Mouse (Mus musculus) kidney, adult 8-10 months (tissue): ENCODE data around the gene Sec22c.

ENCODE experiments used
- DNase-seq, 2 experiments: peaks; one replicate each; pipeline ENCODE4 v3.0.0; 2022

Sec22c gene

DNA sequence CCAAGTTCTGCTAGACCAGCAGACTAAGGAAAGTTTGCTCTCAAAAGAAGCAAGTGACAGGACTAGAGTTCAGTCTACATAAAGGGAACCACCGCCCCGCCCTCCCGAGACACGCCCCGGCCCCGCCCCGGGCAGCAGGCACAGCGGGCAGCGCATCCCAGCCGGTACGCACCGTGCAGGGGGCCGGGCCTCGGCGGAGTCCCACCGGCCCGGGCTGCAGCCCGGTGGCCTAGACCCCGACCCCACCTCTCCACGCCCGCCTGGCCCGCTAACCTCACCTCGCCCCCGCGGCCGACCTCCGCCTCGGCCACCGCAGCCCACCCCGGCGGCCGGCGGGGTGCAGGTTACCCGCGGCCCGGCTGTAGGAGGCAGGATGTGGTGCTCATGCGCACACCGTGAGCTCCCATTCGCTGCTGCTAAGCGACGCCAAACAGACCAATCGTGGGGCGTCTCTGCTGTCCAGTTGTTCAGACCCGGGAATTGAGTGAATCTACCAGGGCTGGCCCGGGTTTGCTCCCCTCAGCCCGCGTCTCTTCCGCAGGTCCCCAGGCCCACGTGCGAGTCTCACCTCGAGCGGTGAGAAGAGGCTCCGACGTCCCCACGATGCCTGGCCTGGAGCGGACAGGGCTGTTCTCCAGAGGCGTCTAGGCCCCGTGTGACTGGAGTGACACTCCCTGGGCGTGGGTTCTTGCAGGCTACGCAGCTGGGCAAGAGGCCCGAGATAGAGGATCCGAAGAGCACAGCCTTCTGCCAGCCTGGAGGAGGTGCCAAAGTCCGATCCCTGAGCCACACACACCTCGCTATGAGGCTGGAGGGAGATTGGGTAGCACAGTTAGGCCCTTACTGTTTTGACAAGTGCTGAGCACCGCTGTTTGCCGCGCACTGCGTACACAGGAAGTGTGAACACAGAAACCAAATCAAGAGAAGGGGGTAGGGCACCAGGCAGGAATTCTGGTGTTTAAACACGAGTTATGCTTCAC lies at the start of gene Sec22c:
TSS of gene Sec22c (minus strand) at position 845 of the 980 bp plus-strand sequence.
- DNase-seq, result peak; percentile 91 to 92

DNA sequence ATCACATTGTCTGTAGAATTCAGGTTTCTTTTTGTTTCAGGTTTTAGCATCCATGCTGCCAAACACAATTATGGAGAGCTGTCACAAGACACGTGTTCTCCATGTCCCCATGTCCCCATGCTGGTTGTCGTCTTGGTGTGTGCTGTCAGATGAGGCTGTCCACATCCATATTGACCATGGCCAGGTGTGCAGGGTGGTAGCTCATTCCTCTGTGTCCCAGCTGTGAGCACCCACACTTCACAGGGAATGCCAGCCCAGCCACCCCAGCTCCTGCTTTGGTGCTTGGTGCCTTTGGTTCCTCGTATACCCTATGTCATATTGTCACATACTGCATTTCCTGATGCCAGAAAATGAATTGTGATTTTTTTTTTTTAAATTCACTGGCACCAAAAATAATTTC lies 49.3 kb upstream of the Sec22c start:
- no peak for DNase-seq

DNA sequence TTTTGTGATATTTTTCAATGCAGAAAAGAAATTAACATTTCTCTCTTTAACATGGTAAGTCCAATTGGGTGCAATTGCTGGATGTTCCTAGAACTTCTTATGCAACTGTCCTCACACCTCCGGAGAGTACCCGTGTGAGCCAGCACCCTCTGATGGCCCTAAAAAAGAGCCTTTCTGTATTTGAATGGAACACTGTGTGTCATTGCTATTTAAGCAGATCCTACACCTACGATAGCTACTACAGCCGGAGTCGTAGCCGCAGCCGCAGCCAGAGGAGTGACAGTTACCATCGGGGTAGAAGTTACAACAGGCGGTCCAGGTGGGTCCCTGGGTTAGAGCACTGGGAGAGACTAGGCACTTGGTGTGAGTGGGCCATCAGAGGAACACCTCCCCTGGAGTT lies 47.5 kb upstream of the Sec22c start:
- no peak for DNase-seq

DNA sequence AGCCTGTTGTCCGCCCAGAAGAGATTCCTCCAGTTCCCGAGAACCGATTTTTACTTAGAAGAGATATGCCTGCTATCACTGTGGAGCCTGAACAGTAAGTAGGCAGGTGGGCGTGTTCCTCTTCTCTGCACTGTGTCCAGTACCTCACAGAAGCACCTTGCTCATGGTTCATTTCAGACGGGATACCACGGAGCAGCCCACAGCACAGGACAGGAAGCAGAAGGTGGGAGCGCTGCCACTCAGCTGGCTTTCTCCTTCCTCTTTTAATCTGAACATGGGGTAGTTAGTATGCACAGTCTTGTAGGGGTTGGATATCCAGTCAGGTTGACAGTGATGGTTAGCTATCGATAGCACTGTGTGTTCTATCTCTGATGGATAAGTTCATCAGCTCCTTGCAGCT lies 38.8 kb upstream of the Sec22c start:
- DNase-seq, result no peak

DNA sequence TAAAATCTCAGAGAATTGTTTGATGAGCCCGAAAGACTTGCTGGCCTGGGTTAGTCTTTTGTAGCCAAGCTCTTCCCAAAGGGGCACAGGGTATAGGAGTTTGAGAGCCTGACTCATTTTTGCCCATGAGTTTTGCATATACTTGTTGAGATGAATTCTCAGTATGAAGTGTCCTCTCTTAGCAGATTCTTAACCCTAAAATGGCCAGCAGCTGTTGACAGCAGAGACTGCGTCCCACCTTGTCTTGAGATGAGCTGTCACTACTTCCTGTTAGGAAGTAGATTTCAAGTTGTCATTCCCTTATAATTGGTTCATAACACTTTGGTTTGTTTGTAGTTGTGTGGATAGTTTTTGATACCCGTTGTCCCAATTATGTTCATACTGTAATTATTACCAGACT lies 35.9 kb upstream of the Sec22c start:
- no peak for DNase-seq

DNA sequence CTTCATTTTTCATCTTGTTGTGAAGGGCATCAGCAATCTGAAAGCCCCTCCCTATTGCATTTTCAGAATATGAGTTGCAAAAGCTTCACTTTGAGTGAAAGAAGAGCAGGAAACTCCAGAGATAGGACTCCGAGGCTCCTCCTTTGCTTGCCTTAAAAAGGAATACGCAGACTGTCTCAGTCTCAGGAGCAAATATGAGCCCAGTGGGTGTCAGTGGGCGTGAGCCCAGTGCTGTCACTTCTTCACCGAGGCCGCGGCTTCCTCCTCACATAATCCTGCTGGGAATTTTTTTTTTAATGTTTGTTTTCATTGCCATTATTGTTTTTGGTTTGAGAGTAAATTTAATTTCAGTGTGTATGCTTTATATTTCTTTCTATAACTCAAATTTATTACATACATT lies 35.2 kb upstream of the Sec22c start:
- no peak for DNase-seq

DNA sequence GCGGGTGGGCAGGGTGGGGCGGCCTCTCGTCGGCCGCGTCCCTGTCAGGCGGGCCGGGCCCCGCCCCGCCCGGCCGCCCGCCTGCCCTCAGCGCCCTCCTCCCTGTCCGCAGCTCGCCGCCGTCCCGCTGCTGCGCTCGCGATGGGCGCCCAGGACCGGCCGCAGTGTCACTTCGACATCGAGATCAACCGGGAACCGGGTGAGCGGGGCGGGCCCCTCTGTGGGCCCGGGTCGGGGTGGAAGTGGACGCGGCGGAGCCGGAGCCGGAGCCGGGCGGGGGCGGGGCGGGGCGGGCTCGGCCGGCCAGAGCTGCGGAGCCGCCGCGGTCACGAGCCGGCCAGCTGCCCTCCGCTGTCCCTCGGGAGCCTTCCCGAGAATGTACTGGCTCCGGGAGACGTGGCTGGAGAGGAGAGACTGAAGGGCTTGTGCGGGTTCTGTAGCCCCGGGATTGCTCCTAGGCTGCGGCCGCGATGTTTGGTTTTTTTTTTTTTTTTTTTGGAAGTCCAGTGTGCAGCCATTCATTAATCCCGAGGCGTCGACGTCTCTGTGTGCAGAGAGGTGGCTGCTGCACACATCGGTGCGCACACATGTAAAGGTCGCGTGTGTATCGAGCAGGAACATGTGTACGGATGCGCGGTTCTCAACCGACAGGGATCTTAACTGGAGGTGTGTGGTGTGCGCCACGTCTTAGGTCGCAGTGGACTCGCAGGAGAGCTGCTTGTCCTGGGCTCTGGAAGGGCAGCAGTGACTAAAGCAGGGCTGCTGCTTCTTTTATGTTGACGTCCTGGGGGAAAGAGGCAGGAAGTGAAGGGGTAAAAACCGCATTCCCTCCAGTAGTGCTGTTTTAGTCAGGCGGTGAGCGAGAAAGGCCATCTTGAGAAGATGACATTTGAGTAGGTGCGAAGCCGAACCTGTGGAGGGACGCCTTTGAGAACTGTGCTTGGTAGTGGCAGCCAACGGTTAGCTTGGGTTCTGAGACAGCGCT lies 14.3 kb upstream of the Sec22c start:
- peak in 1 of 2 experiments; percentile 42 for DNase-seq

DNA sequence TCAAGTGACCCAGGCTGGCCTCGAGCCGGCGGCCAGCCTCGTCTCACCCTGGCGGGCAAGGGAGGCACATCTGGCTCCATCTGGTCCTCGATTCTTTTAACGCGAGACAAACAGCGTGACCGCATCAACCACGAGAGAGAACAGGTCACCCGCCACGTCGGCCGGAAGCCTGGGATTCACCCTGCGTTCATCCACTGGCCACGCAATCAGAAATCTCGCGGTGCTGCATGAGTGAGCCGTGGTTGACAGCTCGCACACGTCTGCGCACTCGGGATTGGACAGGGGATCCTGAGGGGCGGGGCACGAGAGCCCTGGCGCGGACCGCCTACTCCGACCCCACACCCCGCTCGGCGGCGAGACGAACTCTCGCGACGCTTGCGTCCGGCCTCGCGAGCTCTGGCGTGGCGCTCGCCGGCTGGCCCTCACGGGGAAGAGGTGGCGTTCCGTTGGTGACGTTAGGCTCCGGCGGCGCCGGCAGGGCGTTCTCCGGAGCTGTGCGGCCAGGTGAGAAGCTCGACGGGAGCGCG lies 13.6 kb upstream of the Sec22c start, which contains the start of gene Nktr:
TSS of gene Nktr (plus strand) at position 378 of the 527 bp plus-strand sequence.
- peak; percentile 97 to 98 for DNase-seq

DNA sequence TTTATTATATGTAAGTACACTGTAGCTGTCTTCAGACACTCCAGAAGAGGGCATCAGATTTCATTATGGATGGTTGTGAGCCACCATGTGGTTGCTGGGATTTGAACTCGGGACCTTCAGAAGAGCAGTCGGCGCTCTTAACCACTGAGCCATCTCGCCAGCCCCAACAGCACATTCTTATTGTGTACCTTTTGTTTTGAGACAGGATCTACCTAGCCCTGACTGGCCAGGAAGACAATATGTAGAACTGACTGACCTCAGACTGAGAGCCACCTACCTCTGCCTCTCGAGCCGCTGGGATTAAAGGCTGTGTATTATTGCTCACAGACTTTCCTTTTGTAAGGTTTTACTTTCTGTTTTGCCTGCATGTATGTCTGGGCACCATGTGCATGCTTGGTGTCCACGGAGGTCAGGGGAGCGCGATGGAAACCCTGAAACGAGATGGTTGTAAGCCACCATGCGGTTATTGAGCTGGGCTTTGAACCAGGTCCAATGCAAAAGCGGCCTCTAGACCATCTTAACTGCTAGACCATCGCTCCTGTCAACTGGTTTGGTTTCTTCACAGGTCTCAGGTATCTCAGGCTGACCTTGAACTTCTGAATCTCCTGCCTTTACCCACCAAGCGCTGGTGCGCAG lies 12.9 kb upstream of the Sec22c start:
- DNase-seq, result no peak

DNA sequence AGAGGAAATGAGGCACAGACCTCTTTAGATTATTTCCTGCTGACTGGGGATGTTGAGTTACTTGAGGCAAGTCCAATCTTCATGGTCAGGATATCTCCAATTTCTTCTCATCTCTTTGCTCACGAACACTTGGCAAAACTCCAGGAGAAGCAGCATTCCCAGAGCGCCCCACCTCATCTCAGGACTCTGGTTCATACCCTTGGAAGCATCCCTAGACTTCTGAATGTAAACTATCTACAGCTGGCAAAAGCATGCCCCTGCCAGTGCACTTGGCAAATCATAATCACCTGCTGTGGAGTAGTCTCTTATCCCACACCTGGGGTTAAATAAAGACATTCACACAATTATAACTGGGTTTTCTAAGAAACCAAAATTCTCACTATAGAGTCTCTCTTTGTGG lies 11.8 kb upstream of the Sec22c start:
- no peak for DNase-seq

DNA sequence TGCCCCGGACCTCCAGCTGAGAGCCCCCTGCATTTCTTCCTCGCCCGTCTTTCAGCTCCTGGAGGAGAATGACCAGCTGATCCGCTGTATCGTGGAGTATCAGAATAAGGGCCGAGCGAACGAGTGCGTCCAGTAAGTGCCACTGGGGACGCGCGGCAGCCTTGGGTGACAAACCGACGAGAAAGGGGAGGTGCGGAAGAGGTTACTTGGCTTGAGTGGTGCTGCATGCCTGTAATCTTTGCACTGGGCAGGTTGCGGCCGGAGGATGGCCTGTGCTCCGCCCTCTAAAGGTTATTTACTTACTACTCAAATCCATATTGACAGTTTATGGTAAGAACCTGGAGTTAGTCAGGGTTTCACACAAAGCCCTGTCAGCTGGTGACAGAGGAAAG lies 5.3 kb upstream of the Sec22c start:
- DNase-seq, result peak in 1 of 2 experiments; percentile 56

DNA sequence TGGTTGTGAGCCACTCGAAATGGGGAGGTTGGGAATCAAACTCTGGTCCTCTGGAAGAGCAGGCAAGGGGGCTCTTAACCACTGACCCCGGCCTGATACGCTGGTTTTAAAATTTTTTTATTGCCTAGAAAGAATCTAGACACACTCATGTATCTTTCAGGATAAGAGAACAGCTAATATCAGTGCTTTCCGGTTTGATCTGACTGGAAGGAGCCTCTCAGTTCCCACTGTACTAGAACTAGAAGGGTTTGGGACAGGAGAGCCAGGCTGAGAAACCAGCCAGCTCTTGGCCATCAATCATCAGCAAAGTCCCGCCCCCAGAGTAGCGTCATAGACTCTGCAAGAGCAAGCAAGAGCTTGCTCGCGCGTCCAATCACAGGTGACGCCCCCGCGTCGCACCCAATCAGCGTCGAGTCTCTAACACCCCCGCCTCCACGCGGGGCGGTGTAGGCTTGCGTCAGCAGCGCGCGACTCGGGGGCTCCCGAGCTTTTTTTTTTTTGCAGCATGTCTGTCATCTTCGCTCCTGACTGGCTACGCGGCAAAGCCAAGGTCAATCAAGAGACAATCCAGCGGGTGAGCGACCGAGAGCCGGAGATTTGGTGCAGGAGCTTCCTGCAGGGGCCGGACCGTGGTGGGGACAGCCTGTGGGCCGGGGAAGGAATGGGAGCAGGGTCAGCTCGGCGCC lies 4.8 kb upstream of the Sec22c start, which contains the start of gene Ss18l2:
TSS of gene Ss18l2 (plus strand) at position 432 of the 686 bp plus-strand sequence.
- peak; percentile 99 to 100 for DNase-seq

DNA sequence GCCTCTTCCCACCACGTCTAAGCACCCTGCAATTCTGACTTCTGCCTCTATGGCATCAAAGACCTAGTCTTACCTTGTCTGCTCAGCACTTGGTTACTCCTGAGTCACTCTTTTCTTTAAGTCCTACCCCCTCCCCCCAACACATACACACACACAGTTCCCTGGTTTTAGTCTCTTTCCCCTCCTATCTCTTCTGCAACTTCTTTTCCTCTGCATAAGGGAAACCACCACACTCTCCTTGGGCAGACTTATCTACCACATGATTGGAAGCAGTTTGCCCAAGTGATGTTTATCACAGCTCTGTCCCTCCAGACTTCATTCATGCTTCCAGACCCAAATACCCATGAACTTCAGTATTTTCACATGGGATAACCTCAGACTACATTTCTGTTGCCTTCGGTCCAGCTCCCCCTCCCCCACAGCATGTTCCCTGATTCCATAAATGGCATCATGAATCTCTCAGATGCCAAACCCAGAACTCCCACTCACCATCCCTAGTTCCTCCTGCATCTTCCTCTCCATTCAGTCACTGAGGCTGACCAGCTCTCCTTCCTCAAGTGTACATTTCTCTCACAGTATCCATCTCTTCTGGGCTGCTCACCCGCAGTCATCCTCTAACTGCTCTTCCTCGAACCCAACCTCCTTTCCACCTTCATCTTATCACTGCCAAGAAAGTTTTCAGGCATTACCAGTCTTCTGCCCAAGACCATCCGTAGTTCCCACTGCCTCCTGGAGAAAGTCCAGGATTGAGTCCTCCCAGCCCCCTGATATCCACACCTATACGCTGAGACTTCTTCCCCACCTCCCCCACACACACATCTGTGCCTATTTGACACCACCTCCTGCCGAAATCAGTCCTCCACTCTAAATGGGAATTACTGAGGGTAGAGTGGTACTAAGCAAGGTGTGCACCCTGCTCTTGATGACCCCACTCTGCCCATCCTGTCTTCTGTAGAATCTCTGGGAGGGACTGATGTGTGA lies 3.5 kb upstream of the Sec22c start:
- DNase-seq, result no peak

DNA sequence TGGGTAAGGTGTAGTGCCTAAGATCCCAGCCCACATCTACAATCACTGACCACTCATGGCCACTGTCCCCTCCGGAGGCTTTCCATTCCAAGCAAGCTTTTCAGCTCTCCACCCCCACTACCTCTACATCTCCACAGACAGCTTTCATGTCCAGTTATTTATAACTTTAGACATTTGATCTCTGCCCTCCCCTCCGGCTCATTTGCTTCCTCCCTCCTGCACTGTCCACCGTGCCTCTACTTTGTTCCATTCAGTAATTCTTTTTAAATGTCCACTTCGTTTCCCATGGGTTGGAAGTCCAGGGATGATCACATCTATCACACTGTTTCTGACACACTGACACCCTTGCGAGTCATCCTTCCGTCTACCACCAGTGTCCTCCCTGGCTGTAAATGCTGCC lies 2.5 kb upstream of the Sec22c start:
- no peak for DNase-seq

DNA sequence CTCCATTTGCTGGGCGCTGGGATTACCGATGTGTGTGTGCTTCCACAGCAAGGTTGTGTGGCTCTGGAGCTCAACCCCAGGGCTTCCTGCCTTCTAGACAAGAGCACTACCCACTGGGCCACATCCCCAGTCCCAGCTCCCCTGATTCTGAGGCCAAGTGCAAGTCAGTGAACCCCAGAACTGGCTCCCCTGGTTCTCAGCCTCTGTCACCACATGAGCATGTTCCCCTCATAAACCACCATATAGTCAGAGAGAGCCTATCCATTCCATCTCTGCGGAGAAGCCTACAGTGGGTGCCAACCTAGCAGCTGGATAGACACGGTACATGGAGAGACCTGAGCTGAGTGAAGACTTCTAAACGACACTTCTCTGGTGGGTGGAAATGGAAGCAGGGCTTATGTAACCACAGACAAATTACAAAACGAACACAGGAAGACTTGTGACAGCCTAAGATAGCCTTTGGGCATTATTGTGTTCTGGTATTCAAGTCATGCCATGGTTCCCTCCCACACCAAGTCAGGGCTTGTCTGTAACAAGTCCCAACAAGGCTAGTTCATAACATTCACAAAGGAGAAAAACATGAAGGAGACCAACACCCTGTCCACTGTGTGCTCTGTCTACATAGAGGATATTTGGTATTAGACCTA lies 862 bp upstream of the Sec22c start:
- DNase-seq, result no peak

DNA sequence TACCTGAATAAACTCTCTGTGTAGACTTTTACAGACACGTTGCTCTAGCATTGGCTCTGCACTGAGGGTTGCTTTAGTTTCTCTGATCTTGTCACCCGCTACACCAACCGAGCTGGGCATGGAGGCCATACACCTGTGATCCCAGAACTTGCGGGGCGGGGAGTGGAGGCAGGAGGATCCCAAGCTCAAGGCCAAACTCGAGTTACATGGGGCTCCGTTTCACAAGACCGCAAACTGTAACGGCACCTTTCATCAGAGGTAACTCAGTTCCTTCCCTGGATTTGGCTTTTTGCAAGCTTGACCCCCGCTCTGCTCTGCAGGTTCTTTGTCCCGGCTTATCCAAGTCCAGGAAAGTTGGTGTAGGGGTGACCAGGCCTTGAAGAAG lies 1.0 kb downstream of the Sec22c start:
- no peak for DNase-seq

DNA sequence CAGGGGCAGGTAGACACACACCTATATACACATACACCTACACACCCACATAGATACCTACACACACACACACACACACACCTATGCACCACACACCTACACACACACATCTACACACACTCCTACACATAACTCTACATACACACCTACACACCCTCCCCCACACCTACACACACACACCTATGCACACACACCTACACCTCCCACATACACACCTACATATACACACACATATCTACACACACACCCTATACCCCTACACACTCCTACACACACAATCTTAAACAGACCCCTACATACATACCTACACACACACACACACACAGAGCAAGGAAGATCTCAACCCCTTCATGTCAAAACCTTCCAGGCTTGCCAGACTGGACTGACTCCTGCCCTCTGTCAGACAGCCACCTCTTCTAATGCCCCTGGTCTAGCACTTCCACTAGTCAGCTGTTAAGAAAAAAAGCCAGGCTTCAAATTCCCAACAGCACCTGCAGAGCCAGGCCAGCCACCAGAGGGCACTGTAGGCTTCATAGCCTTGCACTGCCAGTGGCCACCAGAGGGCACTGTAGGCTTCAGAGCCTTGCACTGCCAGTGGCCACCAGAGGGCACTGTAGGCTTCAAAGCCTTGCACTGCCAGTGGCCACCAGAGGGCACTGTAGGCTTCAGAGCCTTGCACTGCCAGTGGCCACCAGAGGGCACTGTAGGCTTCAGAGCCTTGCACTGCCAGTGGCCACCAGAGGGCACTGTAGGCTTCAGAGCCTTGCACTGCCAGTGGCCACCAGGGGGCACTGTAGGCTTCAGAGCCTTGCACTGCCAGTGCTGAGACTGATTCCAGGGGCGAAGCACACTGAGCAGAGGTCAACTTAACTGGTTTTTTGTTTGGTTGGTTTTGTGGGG lies 7.9 kb downstream of the Sec22c start:
- peak in 1 of 2 experiments; percentile 78 for DNase-seq

DNA sequence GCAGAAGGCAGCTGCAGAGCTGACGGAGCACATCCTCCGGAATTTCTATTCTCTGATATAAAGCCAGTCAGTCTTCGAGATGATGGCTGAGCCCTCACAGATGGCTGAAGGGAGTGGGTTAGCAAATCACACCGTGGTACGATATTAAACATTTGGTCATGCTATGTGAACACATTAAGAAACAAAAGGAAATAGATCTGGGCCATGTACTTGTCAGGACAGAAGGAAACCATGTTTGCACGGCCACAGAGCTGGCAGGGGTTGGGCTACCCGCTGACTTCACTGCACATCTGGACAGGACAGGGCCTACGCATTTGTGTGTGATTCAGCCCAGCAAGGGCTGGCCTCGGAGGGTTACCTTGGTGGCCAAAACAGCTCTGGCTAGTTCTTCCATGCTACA lies 8.7 kb downstream of the Sec22c start:
- no peak for DNase-seq

DNA sequence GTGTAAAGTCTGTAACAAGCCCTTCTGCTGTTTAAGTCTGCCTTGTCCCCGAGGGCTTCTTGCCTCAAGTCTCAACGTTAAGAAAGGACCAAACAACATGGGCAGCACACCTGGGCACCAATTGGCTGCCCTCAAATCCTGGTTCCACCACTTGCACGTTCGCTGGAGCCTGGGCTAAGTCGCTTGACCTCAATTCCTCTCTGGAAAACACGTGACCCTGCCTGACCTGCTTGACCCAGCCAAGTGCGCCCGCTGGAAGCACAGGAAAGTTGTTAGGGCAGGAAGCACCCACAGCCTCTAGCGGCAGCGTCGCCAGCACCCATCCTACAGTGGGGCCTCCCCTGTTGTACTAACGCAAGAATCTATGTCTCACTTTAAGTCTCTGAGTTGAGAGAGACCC lies 10.6 kb downstream of the Sec22c start:
- no peak for DNase-seq
